Mouse (Mus musculus) hindbrain, embryonic 12.5 days (tissue): ENCODE data around the gene Ctcf. TPM values are rescaled to one million over a fixed set of nuclear protein-coding genes. Genes with fewer than 3 reads are reported as not detected.
"Not testable (repeated sequence)": the region's sequence is repeated elsewhere in the genome, so short reads cannot be mapped to it uniquely, and the experiment has no call there.

Source experiments
- ATAC-seq: fragments of 200-750 bp; cut with Nextera tagmentation; 2 replicates; pipeline ENCODE4 v1.8.0; 2017; ENCODE audit warnings: moderate TSS enrichment; ENCODE audit not compliant: low FRiP score
- H3K27ac ChIP-seq: fragments of 300-500 bp; sonication (generic); 2 replicates; pipeline ENCODE4 v1.5.1; 2016; ENCODE audit warnings: mild to moderate bottlenecking
- H3K27me3 ChIP-seq: fragments of 300-500 bp; sonication (generic); 2 replicates; pipeline ENCODE4 v1.6.1; 2016; ENCODE audit warnings: mild to moderate bottlenecking
- H3K36me3 ChIP-seq: fragments of 300-500 bp; sonication (generic); 2 replicates; pipeline ENCODE4 v1.6.1; 2016; ENCODE audit warnings: mild to moderate bottlenecking
- H3K4me1 ChIP-seq: fragments of 300-500 bp; sonication (generic); 2 replicates; pipeline ENCODE4 v1.6.1; 2016
- H3K4me2 ChIP-seq: fragments of 300-500 bp; sonication (generic); replicated peaks from 2 replicates; pipeline ENCODE4 v1.6.1; 2016; ENCODE audit warnings: mild to moderate bottlenecking
- H3K4me3 ChIP-seq: fragments of 300-500 bp; sonication (generic); 2 replicates; pipeline ENCODE4 v1.5.1; 2016; ENCODE audit warnings: mild to moderate bottlenecking
- H3K9ac ChIP-seq: fragments of 300-500 bp; sonication (generic); 2 replicates; pipeline ENCODE4 v1.6.1; 2016; ENCODE audit warnings: mild to moderate bottlenecking, moderate library complexity
- H3K9me3 ChIP-seq: fragments of 300-500 bp; sonication (generic); replicated peaks from 2 replicates; pipeline ENCODE4 v1.6.1; 2016; ENCODE audit warnings: mild to moderate bottlenecking
- WGBS: fragments of 180-500 bp; shearing (Covaris S2); methylation state at CpG from one replicate; pipeline ENCODE4 v1.1.7; 2016; 5-methylcytosine and 5-hydroxymethylcytosine counted together
- polyA plus RNA-seq: library from polyadenylated mRNA; unstranded; fragments of >200 nt; fragmentation: Nextera tagmentation; extraction: Ambion mirVana; gene quantifications from 2 replicates; pipeline ENCODE4 v1.2.1, GENCODE M21; 2016

Gene Ctcf
- 132 and 139 TPM in 2 replicates for polyA plus RNA-seq

- peak within 1 kb of the TSS; percentile 99 for H3K9ac ChIP-seq
- peak; percentile 94 for ATAC-seq
- H3K4me2 ChIP-seq, result peak within 1 kb of the TSS; percentile 97
- H3K9me3 ChIP-seq, result no peaks in the 10 kb centered on the region
- peak within 1 kb of the TSS; percentile 89 for H3K4me3 ChIP-seq
- WGBS, result under 1% methylated on average over 95 of the region's 126 CpGs
- H3K36me3 ChIP-seq, result no peaks in the 10 kb centered on the region
- peak within 1 kb of the TSS; percentile 100 for H3K27ac ChIP-seq
- H3K4me1 ChIP-seq, result peaks cover 27% of the 10 kb centered on the region
- no peaks in the 10 kb centered on the region for H3K27me3 ChIP-seq
Observed at GRCm38 (mm10) chr8:105636018-105636962, at the start of gene Ctcf. Gene Ctcf, plus strand, starts transcription at chr8:105636568.

GRCm38 (mm10) chr8:105592431-105592830 lies 43.9 kb upstream of the Ctcf start:
- H3K36me3 ChIP-seq, result no peaks in the 10 kb centered on the region
- 80% methylated on average over 2 of the region's 2 CpGs for WGBS
- H3K9me3 ChIP-seq, result no peaks in the 10 kb centered on the region
- no peak overlapping the region for H3K27ac ChIP-seq
- H3K4me2 ChIP-seq, result no peak overlapping the region
- no peak overlapping the region; the same call in 1 of the 2 replicates for H3K9ac ChIP-seq
- no peak overlapping the region for H3K4me3 ChIP-seq
- H3K27me3 ChIP-seq, result 0 out of 2 replicates have a peak, but pooled peaks cover 3% of the 10 kb centered on the region
- peaks cover 11% of the 10 kb centered on the region; the same call in 1 of the 2 replicates for H3K4me1 ChIP-seq
- ATAC-seq, result no peak

GRCm38 (mm10) chr8:105593859-105594258 lies 42.5 kb upstream of the Ctcf start:
- Histone ChIP-seq H3K4me1 (peaks cover 11% of the 10 kb centered on the region; the same call in 1 of the 2 replicates), H3K4me3 (no peak overlapping the region), H3K27ac (peak overlapping the region; percentile 23; the same call in 1 of the 2 replicates), H3K4me2 (peak overlapping the region; percentile 27), H3K27me3 (0 out of 2 replicates have a peak, but pooled peaks cover 3% of the 10 kb centered on the region), H3K9me3 (no peaks in the 10 kb centered on the region), H3K9ac (no peak overlapping the region), H3K36me3 (no peaks in the 10 kb centered on the region)
- ATAC-seq, result no peak
- WGBS, result 25% methylated on average over 15 of the region's 15 CpGs

GRCm38 (mm10) chr8:105594451-105595242 lies 41.7 kb upstream of the Ctcf start:
- no peak overlapping the region for H3K4me2 ChIP-seq
- H3K4me3 ChIP-seq, result no peak overlapping the region
- H3K27me3 ChIP-seq, result 0 out of 2 replicates have a peak, but pooled peaks cover 3% of the 10 kb centered on the region
- WGBS, result 82% methylated on average over 18 of the region's 18 CpGs
- H3K9me3 ChIP-seq, result no peaks in the 10 kb centered on the region
- no peak for ATAC-seq
- H3K4me1 ChIP-seq, result peaks cover 11% of the 10 kb centered on the region; the same call in 1 of the 2 replicates
- no peaks in the 10 kb centered on the region for H3K36me3 ChIP-seq
- H3K9ac ChIP-seq, result no peak overlapping the region
- no peak overlapping the region for H3K27ac ChIP-seq

- Histone ChIP-seq H3K27ac (no peak overlapping the region), H3K9me3 (no peaks in the 10 kb centered on the region), H3K4me1 (peaks cover 11% of the 10 kb centered on the region; the same call in 1 of the 2 replicates), H3K27me3 (0 out of 2 replicates have a peak, but pooled peaks cover 3% of the 10 kb centered on the region), H3K36me3 (no peaks in the 10 kb centered on the region), H3K4me2 (0 out of 2 replicates have a peak overlapping the region, but pooled peaks have one; percentile 23), H3K9ac (no peak overlapping the region; the same call in 1 of the 2 replicates), H3K4me3 (no peak overlapping the region)
- ATAC-seq, result peak; percentile 50
- WGBS, result 5% methylated on average over 14 of the region's 14 CpGs
Observed at GRCm38 (mm10) chr8:105596362-105597034, 39.9 kb upstream of the Ctcf start.

- Histone ChIP-seq H3K36me3 (no peaks in the 10 kb centered on the region), H3K4me3 (no peak overlapping the region), H3K27me3 (peaks cover 11% of the 10 kb centered on the region; the same call in 1 of the 2 replicates), H3K27ac (no peak overlapping the region), H3K9ac (no peak overlapping the region), H3K4me1 (peaks cover 9% of the 10 kb centered on the region; the same call in 1 of the 2 replicates), H3K4me2 (no peak overlapping the region), H3K9me3 (no peaks in the 10 kb centered on the region)
- ATAC-seq, result no peak
- 84% methylated on average over 6 of the region's 6 CpGs for WGBS
Observed at GRCm38 (mm10) chr8:105598777-105599176, 37.6 kb upstream of the Ctcf start.

GRCm38 (mm10) chr8:105601301-105601700 lies 35.1 kb upstream of the Ctcf start:
- ATAC-seq, result no peak
- H3K4me3 ChIP-seq, result no peak overlapping the region
- H3K36me3 ChIP-seq, result no peaks in the 10 kb centered on the region
- no peak overlapping the region for H3K9ac ChIP-seq
- peaks cover 14% of the 10 kb centered on the region for H3K4me1 ChIP-seq
- H3K9me3 ChIP-seq, result no peaks in the 10 kb centered on the region
- H3K27ac ChIP-seq, result no peak overlapping the region
- H3K27me3 ChIP-seq, result peaks cover 7% of the 10 kb centered on the region; the same call in 1 of the 2 replicates
- 78% methylated on average over 5 of the region's 5 CpGs for WGBS
- no peak overlapping the region for H3K4me2 ChIP-seq

GRCm38 (mm10) chr8:105602540-105602939 lies 33.8 kb upstream of the Ctcf start:
- not testable (repeated sequence) for H3K27ac ChIP-seq, H3K9me3 ChIP-seq, H3K36me3 ChIP-seq, H3K9ac ChIP-seq, H3K27me3 ChIP-seq, H3K4me2 ChIP-seq, H3K4me3 ChIP-seq, ATAC-seq
- peaks cover 24% of the 10 kb centered on the region for H3K4me1 ChIP-seq
- WGBS, result 79% methylated on average over 3 of the region's 3 CpGs

- Histone ChIP-seq H3K4me2 (peak within 1 kb of the TSS; percentile 89), H3K4me3 (peak within 1 kb of the TSS; percentile 86), H3K9ac (peak within 1 kb of the TSS; percentile 94), H3K9me3 (no peaks in the 10 kb centered on the region), H3K4me1 (peaks cover 26% of the 10 kb centered on the region), H3K27ac (peak within 1 kb of the TSS; percentile 91), H3K36me3 (no peaks in the 10 kb centered on the region), H3K27me3 (peaks cover 7% of the 10 kb centered on the region; the same call in 1 of the 2 replicates)
- ATAC-seq, result peak; percentile 81
- WGBS, result 1% methylated on average over 32 of the region's 42 CpGs
Observed at GRCm38 (mm10) chr8:105604804-105605381, 31.5 kb upstream of the Ctcf start, which contains the start of gene Ripor1. Gene Ripor1, plus strand, starts transcription at chr8:105605255.

GRCm38 (mm10) chr8:105605491-105606188 lies 30.7 kb upstream of the Ctcf start:
- Histone ChIP-seq H3K9me3 (no peaks in the 10 kb centered on the region), H3K4me1 (peaks cover 26% of the 10 kb centered on the region), H3K27ac (peak overlapping the region; percentile 91), H3K4me2 (peak overlapping the region; percentile 89), H3K9ac (peak overlapping the region; percentile 94), H3K27me3 (peaks cover 7% of the 10 kb centered on the region; the same call in 1 of the 2 replicates), H3K4me3 (peak overlapping the region; percentile 86), H3K36me3 (no peaks in the 10 kb centered on the region)
- 1% methylated on average over 38 of the region's 39 CpGs for WGBS
- ATAC-seq, result peak; percentile 41
